Mouse (Mus musculus): ENCODE results near the gene Pdzk1ip1.

DNA sequence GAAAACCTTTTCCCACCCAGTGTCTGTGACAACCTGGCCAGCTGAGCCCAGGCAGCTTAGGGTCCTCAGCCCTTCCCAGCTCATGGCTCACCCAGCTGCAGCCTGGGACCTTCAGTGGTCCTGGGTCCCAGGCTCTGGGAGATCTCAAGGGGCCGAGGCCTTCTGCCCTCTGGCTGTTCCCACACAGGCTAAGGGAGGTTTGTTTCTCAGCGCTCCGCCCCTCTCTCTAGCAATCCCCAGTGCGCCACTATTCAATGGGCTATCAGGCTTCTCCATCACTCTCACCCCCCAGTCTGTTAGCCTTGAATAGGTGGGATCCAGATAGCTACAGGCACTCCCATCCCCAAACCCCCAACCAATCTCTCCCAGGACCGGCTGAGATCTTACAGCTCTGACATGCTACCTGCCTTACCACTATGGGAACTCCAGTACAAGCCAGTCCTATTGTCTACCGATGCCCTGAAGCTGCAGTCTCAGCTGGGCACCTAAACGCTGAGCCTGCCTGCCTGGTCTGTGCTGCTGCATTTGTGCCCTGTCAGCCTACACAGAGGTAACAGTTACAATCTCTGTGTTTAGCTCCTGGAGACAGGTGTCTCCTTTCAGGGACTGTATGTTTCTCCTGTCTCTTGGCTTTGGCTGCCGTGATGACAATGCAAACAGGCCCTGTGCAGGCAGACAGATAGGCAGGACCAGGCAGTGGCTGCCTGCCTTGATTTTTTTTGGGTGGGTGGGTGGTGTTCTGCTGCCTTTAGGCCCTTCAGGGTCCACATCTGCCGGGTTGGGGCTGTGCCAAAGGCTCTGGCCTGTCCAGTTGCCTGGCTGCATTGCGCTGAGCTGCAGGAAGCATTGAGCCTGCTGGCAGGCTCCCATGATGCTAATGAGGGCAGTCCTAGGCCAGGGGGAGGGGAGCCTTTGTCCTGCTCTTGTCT lies 9.4 kb upstream of the Pdzk1ip1 start:
- TF ChIP-seq GATA1 (IDR thresholded peaks at IDR 0.05; ENCODE audit: borderline replicate concordance, low read length), result no peak
- no peak for TF ChIP-seq FLI1 (IDR thresholded peaks at IDR 0.05; ENCODE audit: low read length)

All from megakaryocyte, embryonic 14.5 days (primary cell).